Mouse (Mus musculus): ENCODE results near the gene Tulp4.

DNA sequence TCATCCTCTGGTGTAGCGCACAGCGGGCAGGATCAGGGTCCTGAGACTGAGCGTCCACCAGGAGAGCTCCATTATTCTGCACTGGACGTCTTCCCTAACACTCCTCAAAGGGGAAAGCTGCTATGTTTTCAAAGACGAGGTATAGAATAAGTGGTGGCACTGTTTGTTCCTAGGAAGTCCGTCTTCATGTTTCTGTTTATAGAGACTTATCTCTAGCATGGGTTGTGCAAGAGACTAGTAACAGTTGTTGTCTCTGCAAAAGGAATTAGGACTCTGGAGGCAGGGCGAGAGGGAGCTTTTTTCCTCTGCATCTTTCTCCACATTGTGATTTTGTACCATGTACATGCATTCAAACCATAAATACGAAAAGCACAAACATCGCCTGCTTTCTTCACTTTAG lies 55.7 kb downstream of the Tulp4 start:
- TF ChIP-seq CTCF (IDR thresholded peaks at IDR 0.05; ENCODE audit: extremely low read depth, insufficient read depth, low read length): no peak
- no peak for TF ChIP-seq POLR2A (IDR thresholded peaks at IDR 0.05; ENCODE audit: extremely low read depth, insufficient read depth, low read length)
